Mouse (Mus musculus): ENCODE measurements around the gene Pdx1.

The Pdx1 gene

GRCm38 (mm10) chr5:147269926-147270672 lies at the start of gene Pdx1:
TSS of gene Pdx1 (plus strand) at chr5:147269959.
- no peak for DNase-seq

- DNase-seq = peak; percentile 80
Measured at GRCm38 (mm10) chr5:147227354-147228112, 42.2 kb upstream of the Pdx1 start.

- no peak for DNase-seq
Measured at GRCm38 (mm10) chr5:147235406-147236309, 34.1 kb upstream of the Pdx1 start.

- DNase-seq = no peak
Measured at GRCm38 (mm10) chr5:147243908-147244307, 25.9 kb upstream of the Pdx1 start.

- no peak for DNase-seq
Measured at GRCm38 (mm10) chr5:147260189-147260588, 9.6 kb upstream of the Pdx1 start.

- DNase-seq = no peak
Measured at GRCm38 (mm10) chr5:147260778-147261177, 9.0 kb upstream of the Pdx1 start.

GRCm38 (mm10) chr5:147261899-147262541 lies 7.7 kb upstream of the Pdx1 start:
- DNase-seq = no peak

GRCm38 (mm10) chr5:147263945-147264344 lies 5.8 kb upstream of the Pdx1 start:
- DNase-seq = no peak

- no peak for DNase-seq
Measured at GRCm38 (mm10) chr5:147267434-147267833, 2.3 kb upstream of the Pdx1 start.

- no peak for DNase-seq
Measured at GRCm38 (mm10) chr5:147268728-147269127, 1.0 kb upstream of the Pdx1 start.

- no peak for DNase-seq
Measured at GRCm38 (mm10) chr5:147269371-147269770, 388 bp upstream of the Pdx1 start.

- DNase-seq = no peak
Measured at GRCm38 (mm10) chr5:147270673-147271655, 1.2 kb downstream of the Pdx1 start.

- no peak for DNase-seq
Measured at GRCm38 (mm10) chr5:147272046-147272807, 2.5 kb downstream of the Pdx1 start.

GRCm38 (mm10) chr5:147272808-147273345 lies 3.1 kb downstream of the Pdx1 start:
- no peak for DNase-seq

GRCm38 (mm10) chr5:147274174-147275141 lies 4.7 kb downstream of the Pdx1 start:
- DNase-seq = no peak

- DNase-seq = no peak
Measured at GRCm38 (mm10) chr5:147275761-147276160, 6.0 kb downstream of the Pdx1 start.

GRCm38 (mm10) chr5:147276701-147277546 lies 7.2 kb downstream of the Pdx1 start:
- no peak for DNase-seq

GRCm38 (mm10) chr5:147277547-147277925 lies 7.8 kb downstream of the Pdx1 start:
- DNase-seq = no peak
